Mouse (Mus musculus) bone marrow macrophage, adult 2 months (primary cell): ENCODE measurements around the gene Cpb1. TPM values are rescaled to one million over a fixed set of nuclear protein-coding genes. Genes with fewer than 3 reads are reported as not detected.
A peak's percentile ranks its signal among the peaks of the same experiment; 100 is the strongest.

ENCODE experiments used
- H3K27ac ChIP-seq: 2 replicates; pipeline ENCODE4 v1.5.1; 2012; ENCODE audit warnings: low read depth, low read length; ENCODE audit not compliant: insufficient read depth
- H3K4me1 ChIP-seq: 2 replicates; pipeline ENCODE4 v1.6.1; 2012; ENCODE audit warnings: low read length; ENCODE audit not compliant: control insufficient read depth, insufficient read depth
- H3K4me3 ChIP-seq: 2 replicates; pipeline ENCODE4 v1.5.1; 2012; ENCODE audit warnings: mild to moderate bottlenecking, low read length, moderate library complexity; ENCODE audit not compliant: insufficient read depth
- CTCF ChIP-seq: IDR thresholded peaks from 2 replicates; pipeline ENCODE4 v1.5.1; 2012; ENCODE audit warnings: low read depth, mild to moderate bottlenecking, low read length, moderate library complexity
- POLR2A ChIP-seq: IDR thresholded peaks from 2 replicates; pipeline ENCODE4 v1.6.1; 2012; ENCODE audit warnings: mild to moderate bottlenecking, low read depth, low read length, borderline replicate concordance
- polyA plus RNA-seq: library from polyadenylated mRNA; stranded (reverse); fragments of >200 nt; gene quantifications from 2 replicates; pipeline ENCODE4 v1.2.4, GENCODE M21; 2012; ENCODE audit not compliant: missing spikeins, insufficient read depth, insufficient read length

Gene Cpb1
- polyA plus RNA-seq: not detected in 2 replicates

GRCm38 (mm10) chr3:20275633-20276032 is at the start of gene Cpb1:
Gene Cpb1, minus strand, starts transcription at chr3:20275733.
- Histone ChIP-seq H3K27ac (no peak within 1 kb of the TSS), H3K4me1 (no peaks in the 10 kb centered on the region), H3K4me3 (no peak within 1 kb of the TSS)
- TF ChIP-seq POLR2A (no peak), CTCF (no peak)

GRCm38 (mm10) chr3:20317233-20317632 is 41.7 kb upstream of the Cpb1 start:
- Histone ChIP-seq H3K27ac (no peak overlapping the region), H3K4me3 (no peak overlapping the region), H3K4me1 (no peaks in the 10 kb centered on the region)
- TF ChIP-seq POLR2A: no peak
- no peak for TF ChIP-seq CTCF

- no peak overlapping the region for H3K27ac ChIP-seq
- H3K4me1 ChIP-seq: peaks cover 17% of the 10 kb centered on the region
- H3K4me3 ChIP-seq: no peak overlapping the region
- TF ChIP-seq CTCF (no peak), POLR2A (no peak)
These were observed 33.6 kb upstream of the Cpb1 start for GRCm38 (mm10) chr3:20309142-20309541.

GRCm38 (mm10) chr3:20307256-20307655 is 31.7 kb upstream of the Cpb1 start:
- Histone ChIP-seq H3K4me1 (peaks cover 21% of the 10 kb centered on the region), H3K4me3 (no peak overlapping the region), H3K27ac (no peak overlapping the region)
- no peak for TF ChIP-seq CTCF
- no peak for TF ChIP-seq POLR2A

- Histone ChIP-seq H3K27ac (peak overlapping the region; percentile 84), H3K4me1 (peaks cover 21% of the 10 kb centered on the region), H3K4me3 (no peak overlapping the region)
- no peak for TF ChIP-seq POLR2A
- no peak for TF ChIP-seq CTCF
These were observed 29.3 kb upstream of the Cpb1 start for GRCm38 (mm10) chr3:20304758-20305352.

- TF ChIP-seq CTCF: no peak
- no peak for TF ChIP-seq POLR2A
- Histone ChIP-seq H3K4me1 (peaks cover 7% of the 10 kb centered on the region), H3K27ac (no peak overlapping the region), H3K4me3 (no peak overlapping the region)
These were observed 20.0 kb upstream of the Cpb1 start for GRCm38 (mm10) chr3:20295546-20295945.

- Histone ChIP-seq H3K27ac (peak overlapping the region; percentile 76), H3K4me1 (peaks cover 7% of the 10 kb centered on the region), H3K4me3 (no peak overlapping the region)
- no peak for TF ChIP-seq CTCF
These were observed 19.2 kb upstream of the Cpb1 start for GRCm38 (mm10) chr3:20294542-20295348.

- Histone ChIP-seq H3K4me3 (no peak overlapping the region), H3K4me1 (peaks cover 5% of the 10 kb centered on the region), H3K27ac (no peak overlapping the region)
- TF ChIP-seq POLR2A (no peak), CTCF (no peak)
These were observed 15.8 kb upstream of the Cpb1 start for GRCm38 (mm10) chr3:20291370-20291769.

GRCm38 (mm10) chr3:20288761-20289160 is 13.2 kb upstream of the Cpb1 start:
- no peak overlapping the region for H3K4me3 ChIP-seq
- no peak overlapping the region for H3K27ac ChIP-seq
- no peak for TF ChIP-seq POLR2A
- no peak for TF ChIP-seq CTCF
- H3K4me1 ChIP-seq: no peaks in the 10 kb centered on the region

GRCm38 (mm10) chr3:20281796-20282195 is 6.3 kb upstream of the Cpb1 start:
- Histone ChIP-seq H3K4me1 (no peaks in the 10 kb centered on the region), H3K4me3 (no peak overlapping the region), H3K27ac (no peak overlapping the region)
- TF ChIP-seq CTCF (no peak), POLR2A (no peak)
